Comparison of ENCODE assay signal across 8 mouse cellular contexts in the genomic region with DNA sequence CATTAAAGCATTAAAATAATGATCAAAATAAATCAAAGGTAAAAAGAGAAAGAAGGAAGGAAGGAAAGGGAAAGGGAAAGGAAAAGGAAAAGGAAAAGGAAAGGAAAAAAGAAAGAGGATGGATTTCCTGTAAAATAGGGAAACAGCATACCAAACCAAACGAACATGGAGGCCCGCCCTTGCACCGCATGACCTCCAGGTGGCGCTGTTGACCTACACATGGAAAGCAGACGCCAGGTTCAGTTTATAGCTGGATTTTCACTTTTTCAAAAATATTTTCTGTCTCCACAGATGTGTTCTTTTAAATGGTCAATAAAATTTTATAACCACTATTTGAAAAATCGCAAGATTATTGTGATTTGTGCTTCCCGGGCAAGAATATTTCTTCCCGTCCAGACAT.
DNase-seq lines count a peak whose midpoint lies in the region.

No protein-coding gene starts in this region.

- peak; percentile 85 for DNase-seq in heart, adult 11 months
- DNase-seq in heart, postnatal 25 days (ENCODE audit: low spot score): no peak
- DNase-seq in MN1 (ENCODE audit: low spot score): peak; percentile 65
- DNase-seq in cerebellum, adult 9-10 months: peak; percentile 63
- peak; percentile 64 for DNase-seq in gastrocnemius, postnatal 14 days
- DNase-seq in layer of hippocampus, postnatal 14 days (ENCODE audit: low spot score in 2 of 2): peak; percentile 74 to 82
- DNase-seq in lung, postnatal 4 days: peak; percentile 47 to 75
- peak; percentile 50 to 87 for DNase-seq in spleen, postnatal 4 days (ENCODE audit: low spot score in 2 of 2)

- intact Hi-C loops in heart, postnatal 25 days (cut with DNase I): loop anchor here (5.0 to 10.0 kb wide), 2 partner anchors 334 to 1151 kb away; a partner anchor contains a TSS
- intact Hi-C loops in gastrocnemius, postnatal 14 days (cut with DNase I; ENCODE audit: low total_unique reads): loop anchor here (2.0 kb wide), 1 partner anchor 238 kb away; no protein-coding TSS in a partner anchor
